Mouse (Mus musculus) forebrain, embryonic 13.5 days (tissue): ENCODE results near the gene Atp6v1g2. TPM values are rescaled to one million over a fixed set of nuclear protein-coding genes. Genes with fewer than 3 reads are reported as not detected.
"Not testable (repeated sequence)": the region's sequence is repeated elsewhere in the genome, so short reads cannot be mapped to it uniquely, and the experiment has no call there.

Source experiments
- ATAC-seq: fragments of 200-750 bp; cut with Nextera tagmentation; 2 replicates; pipeline ENCODE4 v1.8.0; 2017
- H3K27ac ChIP-seq: fragments of 300-500 bp; sonication (generic); 2 replicates; pipeline ENCODE4 v1.5.1; 2015; ENCODE audit warnings: inconsistent platforms, mild to moderate bottlenecking, moderate library complexity
- H3K27me3 ChIP-seq: fragments of 300-500 bp; sonication (generic); 2 replicates; pipeline ENCODE4 v1.6.1; 2015; ENCODE audit warnings: mild to moderate bottlenecking, inconsistent platforms
- H3K36me3 ChIP-seq: fragments of 300-500 bp; sonication (generic); 2 replicates; pipeline ENCODE4 v1.6.1; 2015; ENCODE audit warnings: mild to moderate bottlenecking, inconsistent platforms; ENCODE audit not compliant: poor library complexity, severe bottlenecking
- H3K4me1 ChIP-seq: fragments of 300-500 bp; sonication (generic); 2 replicates; pipeline ENCODE4 v1.6.1; 2015; ENCODE audit warnings: inconsistent platforms
- H3K4me2 ChIP-seq: fragments of 300-500 bp; sonication (generic); 2 replicates; pipeline ENCODE4 v1.6.1; 2015; ENCODE audit warnings: inconsistent platforms, mild to moderate bottlenecking, moderate library complexity
- H3K4me3 ChIP-seq: fragments of 300-500 bp; sonication (generic); 2 replicates; pipeline ENCODE4 v1.5.1; 2015; ENCODE audit warnings: mild to moderate bottlenecking, inconsistent platforms
- H3K9ac ChIP-seq: fragments of 300-500 bp; sonication (generic); 2 replicates; pipeline ENCODE4 v1.6.1; 2015; ENCODE audit warnings: mild to moderate bottlenecking, inconsistent platforms
- H3K9me3 ChIP-seq: fragments of 300-500 bp; sonication (generic); replicated peaks from 2 replicates; pipeline ENCODE4 v1.6.1; 2016; ENCODE audit warnings: inconsistent platforms
- WGBS: fragments of 180-500 bp; shearing (Covaris S2); methylation state at CpG from one replicate; pipeline ENCODE4 v1.1.7; 2015; 5-methylcytosine and 5-hydroxymethylcytosine counted together
- polyA plus RNA-seq: library from polyadenylated mRNA; unstranded; fragments of >200 nt; fragmentation: Nextera tagmentation; extraction: Ambion mirVana; gene quantifications from 2 replicates; pipeline ENCODE4 v1.2.1, GENCODE M21; 2015

The Atp6v1g2 gene
- polyA plus RNA-seq, 1 experiment from 2014 or later = 20.8 TPM

- Histone ChIP-seq H3K4me1 (peaks cover 32% of the 10 kb centered on the region), H3K36me3 (peaks cover 47% of the 10 kb centered on the region), H3K4me3 (no peak overlapping the region), H3K9ac (peak overlapping the region; percentile 35; the same call in 1 of the 2 replicates), H3K4me2 (no peak overlapping the region), H3K27me3 (no peaks in the 10 kb centered on the region), H3K9me3 (no peaks in the 10 kb centered on the region), H3K27ac (no peak overlapping the region)
- 93% methylated on average over 5 of the region's 5 CpGs for WGBS
- ATAC-seq = no peak
These were observed 801 bp upstream of the Atp6v1g2 start for GRCm38 (mm10) chr17:35232659-35233058.

GRCm38 (mm10) chr17:35234090-35234489, 630 bp downstream of the Atp6v1g2 start:
- WGBS = 93% methylated on average over 7 of the region's 7 CpGs
- H3K9me3 ChIP-seq, H3K27ac ChIP-seq, ATAC-seq, H3K27me3 ChIP-seq: not testable (repeated sequence)
- H3K4me3 ChIP-seq = peak overlapping the region; percentile 58; the same call in 1 of the 2 replicates
- peaks cover 32% of the 10 kb centered on the region for H3K4me1 ChIP-seq
- H3K4me2 ChIP-seq = peak overlapping the region; percentile 85
- 0 out of 2 replicates have a peak overlapping the region, but pooled peaks have one; percentile 86 for H3K9ac ChIP-seq
- peaks cover 33% of the 10 kb centered on the region for H3K36me3 ChIP-seq

GRCm38 (mm10) chr17:35234903-35235302, 1.4 kb downstream of the Atp6v1g2 start:
- Histone ChIP-seq H3K4me1 (peaks cover 32% of the 10 kb centered on the region), H3K4me3 (peak overlapping the region; percentile 58), H3K27ac (peak overlapping the region; percentile 97), H3K9me3 (no peaks in the 10 kb centered on the region), H3K9ac (peak overlapping the region; percentile 86), H3K4me2 (peak overlapping the region; percentile 85), H3K36me3 (peaks cover 25% of the 10 kb centered on the region), H3K27me3 (no peaks in the 10 kb centered on the region)
- ATAC-seq = no peak
- 15% methylated on average over 28 of the region's 31 CpGs for WGBS

- Histone ChIP-seq H3K27me3 (no peaks in the 10 kb centered on the region), H3K9ac (peak within 1 kb of the TSS; percentile 86), H3K4me2 (peak within 1 kb of the TSS; percentile 85), H3K27ac (peak within 1 kb of the TSS; percentile 97), H3K36me3 (peaks cover 17% of the 10 kb centered on the region), H3K4me1 (peaks cover 40% of the 10 kb centered on the region), H3K4me3 (peak within 1 kb of the TSS; percentile 58), H3K9me3 (no peaks in the 10 kb centered on the region)
- under 1% methylated on average over 35 of the region's 35 CpGs for WGBS
- ATAC-seq = peak; percentile 77
These were observed 2.3 kb downstream of the Atp6v1g2 start, which contains the start of gene Nfkbil1 for GRCm38 (mm10) chr17:35235614-35236389. TSS of gene Nfkbil1 (minus strand) at chr17:35235792.

GRCm38 (mm10) chr17:35236390-35236746, 2.9 kb downstream of the Atp6v1g2 start:
- Histone ChIP-seq H3K9ac (peak overlapping the region; percentile 86), H3K4me3 (peak overlapping the region; percentile 58), H3K27me3 (no peaks in the 10 kb centered on the region), H3K27ac (peak overlapping the region; percentile 97), H3K36me3 (peaks cover 12% of the 10 kb centered on the region), H3K9me3 (no peaks in the 10 kb centered on the region), H3K4me1 (peaks cover 41% of the 10 kb centered on the region), H3K4me2 (peak overlapping the region; percentile 85)
- WGBS = 1% methylated on average over 18 of the region's 18 CpGs
- ATAC-seq = peak; percentile 84

GRCm38 (mm10) chr17:35236996-35237395, 3.5 kb downstream of the Atp6v1g2 start:
- no peaks in the 10 kb centered on the region for H3K9me3 ChIP-seq
- H3K27me3 ChIP-seq = no peaks in the 10 kb centered on the region

GRCm38 (mm10) chr17:35237504-35237903, 4.0 kb downstream of the Atp6v1g2 start:
- H3K9ac ChIP-seq = no peak overlapping the region
- H3K27me3 ChIP-seq = no peaks in the 10 kb centered on the region
- 91% methylated on average over 12 of the region's 12 CpGs for WGBS
- ATAC-seq = no peak
- H3K4me1 ChIP-seq = peaks cover 37% of the 10 kb centered on the region
- H3K4me2 ChIP-seq = peak overlapping the region; percentile 85; the same call in 1 of the 2 replicates
- no peak overlapping the region for H3K27ac ChIP-seq
- H3K9me3 ChIP-seq = no peaks in the 10 kb centered on the region
- H3K36me3 ChIP-seq = peaks cover 11% of the 10 kb centered on the region
- H3K4me3 ChIP-seq = no peak overlapping the region

More at GRCm38 (mm10) chr17:35236996-35237395, 3.5 kb downstream of the Atp6v1g2 start:
- peak overlapping the region; percentile 97 for H3K27ac ChIP-seq
- peaks cover 37% of the 10 kb centered on the region for H3K4me1 ChIP-seq
- peak overlapping the region; percentile 58 for H3K4me3 ChIP-seq
- peak overlapping the region; percentile 85 for H3K4me2 ChIP-seq
- H3K36me3 ChIP-seq = peaks cover 11% of the 10 kb centered on the region
- H3K9ac ChIP-seq = peak overlapping the region; percentile 86
- WGBS = 78% methylated on average over 9 of the region's 9 CpGs
- ATAC-seq = no peak

GRCm38 (mm10) chr17:35239700-35240099, 6.2 kb downstream of the Atp6v1g2 start:
- ATAC-seq = no peak
- Histone ChIP-seq H3K9ac (no peak overlapping the region), H3K27me3 (no peaks in the 10 kb centered on the region), H3K36me3 (peaks cover 18% of the 10 kb centered on the region), H3K27ac (no peak overlapping the region), H3K4me1 (peaks cover 39% of the 10 kb centered on the region), H3K4me2 (no peak overlapping the region), H3K9me3 (no peaks in the 10 kb centered on the region), H3K4me3 (no peak overlapping the region)
- 81% methylated on average over 5 of the region's 5 CpGs for WGBS

GRCm38 (mm10) chr17:35240384-35241304, 7.2 kb downstream of the Atp6v1g2 start:
- Histone ChIP-seq H3K4me2 (peak overlapping the region; percentile 97), H3K4me3 (peak overlapping the region; percentile 99), H3K27ac (peak overlapping the region; percentile 99), H3K4me1 (peaks cover 44% of the 10 kb centered on the region), H3K9ac (peak overlapping the region; percentile 100), H3K9me3 (no peaks in the 10 kb centered on the region), H3K27me3 (no peaks in the 10 kb centered on the region), H3K36me3 (peaks cover 27% of the 10 kb centered on the region)
- WGBS = 30% methylated on average over 12 of the region's 12 CpGs
- ATAC-seq = 0 out of 2 replicates have a peak, but pooled peaks have one; percentile 0

- Histone ChIP-seq H3K27ac (peak within 1 kb of the TSS; percentile 99), H3K36me3 (peaks cover 35% of the 10 kb centered on the region), H3K9me3 (no peaks in the 10 kb centered on the region), H3K9ac (peak within 1 kb of the TSS; percentile 100), H3K4me1 (peaks cover 51% of the 10 kb centered on the region), H3K4me3 (peak within 1 kb of the TSS; percentile 99), H3K4me2 (peak within 1 kb of the TSS; percentile 97), H3K27me3 (no peaks in the 10 kb centered on the region)
- peak; percentile 92 for ATAC-seq
- 1% methylated on average over 69 of the region's 69 CpGs for WGBS
These were observed 8.0 kb downstream of the Atp6v1g2 start, which contains the start of gene Ddx39b for GRCm38 (mm10) chr17:35241305-35242014. TSS of gene Ddx39b (plus strand) at chr17:35241746.
